Mouse (Mus musculus) neural tube, embryonic 12.5 days (tissue): ENCODE results near the gene Dock2. TPM values are rescaled to one million over a fixed set of nuclear protein-coding genes. Genes with fewer than 3 reads are reported as not detected.

Source experiments
- ATAC-seq: fragments of 200-750 bp; cut with Nextera tagmentation; 2 replicates; pipeline ENCODE4 v1.8.0; 2017; ENCODE audit warnings: low read depth, mild to moderate bottlenecking, moderate TSS enrichment, moderate library complexity; ENCODE audit not compliant: low FRiP score
- H3K27ac ChIP-seq: fragments of 300-500 bp; sonication (generic); 2 replicates; pipeline ENCODE4 v1.5.1; 2016
- H3K27me3 ChIP-seq: fragments of 300-500 bp; sonication (generic); replicated peaks from 2 replicates; pipeline ENCODE4 v1.6.1; 2016; ENCODE audit warnings: mild to moderate bottlenecking
- H3K36me3 ChIP-seq: fragments of 300-500 bp; sonication (generic); 2 replicates; pipeline ENCODE4 v1.6.1; 2016; ENCODE audit warnings: mild to moderate bottlenecking
- H3K4me1 ChIP-seq: fragments of 300-500 bp; sonication (generic); 2 replicates; pipeline ENCODE4 v1.6.1; 2016
- H3K4me2 ChIP-seq: fragments of 300-500 bp; sonication (generic); replicated peaks from 2 replicates; pipeline ENCODE4 v1.6.1; 2016; ENCODE audit warnings: mild to moderate bottlenecking
- H3K4me3 ChIP-seq: fragments of 300-500 bp; sonication (generic); 2 replicates; pipeline ENCODE4 v1.5.1; 2016
- H3K9ac ChIP-seq: fragments of 300-500 bp; sonication (generic); 2 replicates; pipeline ENCODE4 v1.6.1; 2016; ENCODE audit warnings: mild to moderate bottlenecking
- H3K9me3 ChIP-seq: fragments of 300-500 bp; sonication (generic); 2 replicates; pipeline ENCODE4 v1.6.1; 2016; ENCODE audit warnings: mild to moderate bottlenecking
- WGBS: fragments of 180-500 bp; shearing (Covaris S2); methylation state at CpG from one replicate; pipeline ENCODE4 v1.1.7; 2016; 5-methylcytosine and 5-hydroxymethylcytosine counted together
- polyA plus RNA-seq: library from polyadenylated mRNA; unstranded; fragments of >200 nt; fragmentation: Nextera tagmentation; extraction: Ambion mirVana; gene quantifications from 2 replicates; pipeline ENCODE4 v1.2.1, GENCODE M21; 2016

Gene Dock2
- polyA plus RNA-seq, 1 experiment from 2014 or later, result 1.1 TPM

- H3K4me2 ChIP-seq, result no peak overlapping the region
- no peak overlapping the region for H3K27ac ChIP-seq
- H3K4me3 ChIP-seq, result no peak overlapping the region
- no peaks in the 10 kb centered on the region for H3K36me3 ChIP-seq
- WGBS, result 41% methylated on average over 2 of the region's 2 CpGs
- no peak overlapping the region for H3K9ac ChIP-seq
- H3K9me3 ChIP-seq, result no peaks in the 10 kb centered on the region
- H3K4me1 ChIP-seq, result no peaks in the 10 kb centered on the region
- no peak; the same call in 1 of the 2 replicates for ATAC-seq
- no peaks in the 10 kb centered on the region for H3K27me3 ChIP-seq
Measured at GRCm38 (mm10) chr11:34356109-34356508, 427.6 kb downstream of the Dock2 start.

- no peak for ATAC-seq
- no peaks in the 10 kb centered on the region for H3K36me3 ChIP-seq
- no peaks in the 10 kb centered on the region for H3K4me1 ChIP-seq
- H3K27me3 ChIP-seq, result no peaks in the 10 kb centered on the region
- H3K4me2 ChIP-seq, result no peak overlapping the region
- 73% methylated on average over 12 of the region's 12 CpGs for WGBS
- H3K9ac ChIP-seq, result no peak overlapping the region
- H3K27ac ChIP-seq, result no peak overlapping the region
- H3K4me3 ChIP-seq, result no peak overlapping the region
- no peaks in the 10 kb centered on the region for H3K9me3 ChIP-seq
Measured at GRCm38 (mm10) chr11:34355406-34355805, 428.3 kb downstream of the Dock2 start.

GRCm38 (mm10) chr11:34349453-34350056, 434.1 kb downstream of the Dock2 start:
- no peaks in the 10 kb centered on the region for H3K9me3 ChIP-seq
- no peak overlapping the region for H3K27ac ChIP-seq
- ATAC-seq, result no peak
- 74% methylated on average over 10 of the region's 10 CpGs for WGBS
- H3K4me3 ChIP-seq, result no peak overlapping the region
- no peak overlapping the region for H3K9ac ChIP-seq
- H3K4me2 ChIP-seq, result no peak overlapping the region
- H3K36me3 ChIP-seq, result no peaks in the 10 kb centered on the region
- H3K27me3 ChIP-seq, result no peaks in the 10 kb centered on the region
- peaks cover 8% of the 10 kb centered on the region for H3K4me1 ChIP-seq

- H3K9ac ChIP-seq, result no peak overlapping the region
- H3K4me2 ChIP-seq, result no peak overlapping the region
- H3K4me1 ChIP-seq, result peaks cover 18% of the 10 kb centered on the region
- H3K36me3 ChIP-seq, result no peaks in the 10 kb centered on the region
- no peaks in the 10 kb centered on the region for H3K9me3 ChIP-seq
- no peak for ATAC-seq
- H3K27me3 ChIP-seq, result no peaks in the 10 kb centered on the region
- H3K27ac ChIP-seq, result no peak overlapping the region
- H3K4me3 ChIP-seq, result no peak overlapping the region
- WGBS, result 65% methylated on average over 4 of the region's 4 CpGs
Measured at GRCm38 (mm10) chr11:34348287-34348918, 435.3 kb downstream of the Dock2 start.

- Histone ChIP-seq H3K4me1 (peaks cover 18% of the 10 kb centered on the region), H3K27me3 (no peaks in the 10 kb centered on the region), H3K9me3 (no peaks in the 10 kb centered on the region), H3K4me3 (no peak overlapping the region), H3K4me2 (no peak overlapping the region), H3K36me3 (no peaks in the 10 kb centered on the region), H3K9ac (no peak overlapping the region), H3K27ac (no peak overlapping the region)
- WGBS, result 49% methylated on average over 5 of the region's 5 CpGs
- ATAC-seq, result peak; percentile 52
Measured at GRCm38 (mm10) chr11:34344310-34344709, 439.4 kb downstream of the Dock2 start.

- peak; percentile 39 for ATAC-seq
- no peak overlapping the region for H3K27ac ChIP-seq
- 39% methylated on average over 4 of the region's 4 CpGs for WGBS
- no peak overlapping the region for H3K9ac ChIP-seq
- peaks cover 17% of the 10 kb centered on the region for H3K4me1 ChIP-seq
- no peaks in the 10 kb centered on the region for H3K27me3 ChIP-seq
- H3K4me3 ChIP-seq, result no peak overlapping the region
- no peaks in the 10 kb centered on the region for H3K36me3 ChIP-seq
- H3K4me2 ChIP-seq, result no peak overlapping the region
- H3K9me3 ChIP-seq, result no peaks in the 10 kb centered on the region
Measured at GRCm38 (mm10) chr11:34343742-34344307, 439.9 kb downstream of the Dock2 start.

- no peaks in the 10 kb centered on the region for H3K36me3 ChIP-seq
- no peak overlapping the region for H3K4me3 ChIP-seq
- H3K27me3 ChIP-seq, result no peaks in the 10 kb centered on the region
- H3K9me3 ChIP-seq, result no peaks in the 10 kb centered on the region
- H3K4me2 ChIP-seq, result no peak overlapping the region
- H3K9ac ChIP-seq, result no peak overlapping the region
- 79% methylated on average over 5 of the region's 5 CpGs for WGBS
- H3K27ac ChIP-seq, result no peak overlapping the region
- H3K4me1 ChIP-seq, result peaks cover 11% of the 10 kb centered on the region; the same call in 1 of the 2 replicates
- ATAC-seq, result no peak
Measured at GRCm38 (mm10) chr11:34339693-34340092, 444.0 kb downstream of the Dock2 start.

- Histone ChIP-seq H3K9me3 (no peaks in the 10 kb centered on the region), H3K27me3 (no peaks in the 10 kb centered on the region), H3K9ac (no peak overlapping the region), H3K27ac (no peak overlapping the region), H3K36me3 (no peaks in the 10 kb centered on the region), H3K4me2 (no peak overlapping the region), H3K4me1 (no peaks in the 10 kb centered on the region), H3K4me3 (no peak overlapping the region)
- 82% methylated on average over 1 of the region's 1 CpGs for WGBS
- ATAC-seq, result no peak
Measured at GRCm38 (mm10) chr11:34337907-34338306, 445.8 kb downstream of the Dock2 start.

- no peak overlapping the region for H3K27ac ChIP-seq
- ATAC-seq, result no peak
Measured at GRCm38 (mm10) chr11:34332344-34333031, 451.2 kb downstream of the Dock2 start.

GRCm38 (mm10) chr11:34323664-34324063, 460.0 kb downstream of the Dock2 start:
- Histone ChIP-seq H3K36me3 (no peaks in the 10 kb centered on the region), H3K27me3 (no peaks in the 10 kb centered on the region), H3K27ac (no peak overlapping the region), H3K4me2 (no peak overlapping the region), H3K4me3 (no peak overlapping the region), H3K9me3 (no peaks in the 10 kb centered on the region), H3K9ac (no peak overlapping the region), H3K4me1 (no peaks in the 10 kb centered on the region; the same call in 1 of the 2 replicates)
- ATAC-seq, result no peak
- 86% methylated on average over 8 of the region's 8 CpGs for WGBS

More at GRCm38 (mm10) chr11:34332344-34333031, 451.2 kb downstream of the Dock2 start:
- Histone ChIP-seq H3K9me3 (no peaks in the 10 kb centered on the region), H3K4me3 (no peak overlapping the region), H3K9ac (no peak overlapping the region), H3K36me3 (no peaks in the 10 kb centered on the region), H3K4me1 (no peaks in the 10 kb centered on the region; the same call in 1 of the 2 replicates), H3K4me2 (no peak overlapping the region), H3K27me3 (no peaks in the 10 kb centered on the region)
- WGBS, result 28% methylated on average over 7 of the region's 7 CpGs

- Histone ChIP-seq H3K9me3 (no peaks in the 10 kb centered on the region), H3K4me1 (peaks cover 8% of the 10 kb centered on the region), H3K36me3 (no peaks in the 10 kb centered on the region), H3K4me2 (no peak overlapping the region), H3K27me3 (peaks cover 4% of the 10 kb centered on the region; the same call in 1 of the 2 replicates), H3K4me3 (no peak overlapping the region), H3K27ac (no peak overlapping the region), H3K9ac (no peak overlapping the region)
- no peak for ATAC-seq
- WGBS, result 86% methylated on average over 1 of the region's 1 CpGs
Measured at GRCm38 (mm10) chr11:34319282-34319681, 464.4 kb downstream of the Dock2 start.

- Histone ChIP-seq H3K9ac (no peak overlapping the region), H3K4me3 (no peak overlapping the region), H3K27me3 (peaks cover 4% of the 10 kb centered on the region; the same call in 1 of the 2 replicates), H3K9me3 (no peaks in the 10 kb centered on the region), H3K27ac (no peak overlapping the region), H3K4me2 (peak overlapping the region; percentile 55), H3K4me1 (peaks cover 8% of the 10 kb centered on the region), H3K36me3 (no peaks in the 10 kb centered on the region)
- ATAC-seq, result no peak
- WGBS, result 79% methylated on average over 8 of the region's 8 CpGs
Measured at GRCm38 (mm10) chr11:34317001-34317400, 466.7 kb downstream of the Dock2 start.
